Mouse (Mus musculus): ENCODE measurements around the gene Cdca3. TPM values are rescaled to one million over a fixed set of nuclear protein-coding genes. Genes with fewer than 3 reads are reported as not detected.
A peak's percentile ranks its signal among the peaks of the same experiment; 100 is the strongest.
"Not testable (repeated sequence)": the region's sequence is repeated elsewhere in the genome, so short reads cannot be mapped to it uniquely, and the experiment has no call there.

Gene Cdca3
- total RNA-seq, 2 experiments from 2014 or later, result 3.5 to 9.6 TPM

DNA sequence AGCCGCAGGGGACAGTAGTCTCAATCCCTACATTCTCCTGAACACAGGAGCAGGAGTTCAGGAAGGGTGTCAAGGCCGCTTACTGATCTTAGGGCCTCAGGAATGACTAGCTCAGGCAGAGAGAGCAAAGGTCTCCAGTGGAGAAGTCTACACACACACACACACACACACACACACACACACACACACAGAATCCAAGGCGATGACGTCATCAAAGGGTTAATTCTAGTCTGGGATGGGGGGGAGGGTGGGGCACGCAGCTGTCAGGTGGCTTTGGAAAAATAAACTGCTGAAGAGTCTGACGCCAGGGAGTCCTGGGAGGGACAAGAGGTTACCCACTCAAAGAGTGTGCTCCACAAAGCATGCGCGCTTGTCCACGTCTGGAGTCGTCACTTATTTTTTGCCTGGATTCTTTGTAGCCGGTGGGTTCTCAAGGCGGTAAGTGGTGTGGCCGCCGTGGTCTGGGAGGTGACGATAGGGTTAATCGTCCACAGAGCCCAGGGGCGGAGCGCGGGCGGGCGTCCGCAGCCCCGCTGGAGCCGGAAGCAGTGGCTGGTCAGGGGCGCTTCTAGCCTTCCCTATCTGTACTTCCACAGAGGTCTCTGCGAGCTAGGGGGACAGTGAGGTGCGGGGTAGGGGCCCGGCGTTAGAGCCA is 20.9 kb upstream of the Cdca3 start, which contains the start of gene Spsb2:
Gene Spsb2, plus strand, starts transcription at position 304 of the 655 bp plus-strand sequence.
- peak; percentile 79 to 82 for DNase-seq
- intact Hi-C loops (cut with DNase I), result loop anchor here (5.0 kb wide), 1 partner anchor 51 kb away; the partner anchor contains the start of genes Atn1 and Gm45234

DNA sequence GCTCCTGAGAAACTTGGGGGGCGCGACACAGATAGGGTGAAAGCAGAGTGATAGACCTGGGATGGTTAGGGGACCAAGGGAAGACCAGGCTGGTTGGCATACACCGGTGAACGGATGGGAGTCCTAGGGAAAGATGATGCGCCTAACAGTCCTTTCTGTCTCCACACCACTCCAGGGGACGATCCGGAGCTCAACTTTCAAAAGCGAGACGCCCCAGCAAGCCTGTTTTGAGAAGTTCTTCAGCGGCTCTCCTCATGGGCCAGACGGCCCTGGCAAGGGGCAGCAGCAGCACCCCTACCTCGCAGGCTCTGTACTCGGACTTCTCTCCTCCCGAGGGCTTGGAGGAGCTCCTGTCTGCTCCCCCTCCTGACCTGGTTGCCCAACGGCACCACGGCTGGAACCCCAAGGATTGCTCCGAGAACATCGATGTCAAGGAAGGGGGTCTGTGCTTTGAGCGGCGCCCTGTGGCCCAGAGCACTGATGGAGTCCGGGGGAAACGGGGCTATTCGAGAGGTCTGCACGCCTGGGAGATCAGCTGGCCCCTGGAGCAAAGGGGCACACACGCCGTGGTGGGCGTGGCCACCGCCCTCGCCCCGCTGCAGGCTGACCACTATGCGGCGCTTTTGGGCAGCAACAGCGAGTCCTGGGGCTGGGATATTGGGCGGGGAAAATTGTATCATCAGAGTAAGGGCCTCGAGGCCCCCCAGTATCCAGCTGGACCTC is 20.1 kb upstream of the Cdca3 start:
- intact Hi-C loops (cut with DNase I), result loop anchor here (5.0 kb wide), 1 partner anchor 52 kb away; the partner anchor contains the start of genes Atn1 and Gm45234
- DNase-seq, result peak; percentile 87 to 90

DNA sequence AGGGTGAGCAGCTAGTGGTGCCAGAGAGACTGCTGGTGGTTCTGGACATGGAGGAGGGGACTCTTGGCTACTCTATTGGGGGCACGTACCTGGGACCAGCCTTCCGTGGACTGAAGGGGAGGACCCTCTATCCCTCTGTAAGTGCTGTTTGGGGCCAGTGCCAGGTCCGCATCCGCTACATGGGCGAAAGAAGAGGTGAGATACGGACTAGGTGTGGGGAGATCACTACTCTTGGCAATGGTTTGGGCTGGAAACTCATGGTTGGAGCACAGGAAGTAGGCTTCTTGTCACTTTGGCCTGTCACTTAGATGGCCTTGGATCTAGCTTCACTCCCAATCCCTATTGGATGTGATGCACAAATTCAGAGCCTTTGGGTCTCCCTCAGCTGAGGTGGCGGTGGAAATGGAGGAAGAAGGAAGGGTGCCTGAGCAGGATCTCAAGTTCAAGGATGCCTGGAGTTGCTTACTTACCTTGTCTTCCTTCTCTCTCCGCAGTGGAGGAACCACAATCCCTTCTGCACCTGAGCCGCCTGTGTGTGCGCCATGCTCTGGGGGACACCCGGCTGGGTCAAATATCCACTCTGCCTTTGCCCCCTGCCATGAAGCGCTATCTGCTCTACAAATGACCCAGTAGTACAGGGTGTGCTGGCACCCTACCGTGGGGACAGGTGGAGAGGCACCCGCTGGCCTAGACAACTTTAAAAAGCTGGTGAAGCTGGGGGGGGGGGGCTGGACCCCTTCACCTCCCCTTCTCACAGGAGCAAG is 19.4 kb upstream of the Cdca3 start:
- intact Hi-C loops (cut with DNase I), result loop anchor here (5.0 kb wide), 1 partner anchor 53 kb away; the partner anchor contains the start of genes Atn1 and Gm45234
- DNase-seq, result no peak

DNA sequence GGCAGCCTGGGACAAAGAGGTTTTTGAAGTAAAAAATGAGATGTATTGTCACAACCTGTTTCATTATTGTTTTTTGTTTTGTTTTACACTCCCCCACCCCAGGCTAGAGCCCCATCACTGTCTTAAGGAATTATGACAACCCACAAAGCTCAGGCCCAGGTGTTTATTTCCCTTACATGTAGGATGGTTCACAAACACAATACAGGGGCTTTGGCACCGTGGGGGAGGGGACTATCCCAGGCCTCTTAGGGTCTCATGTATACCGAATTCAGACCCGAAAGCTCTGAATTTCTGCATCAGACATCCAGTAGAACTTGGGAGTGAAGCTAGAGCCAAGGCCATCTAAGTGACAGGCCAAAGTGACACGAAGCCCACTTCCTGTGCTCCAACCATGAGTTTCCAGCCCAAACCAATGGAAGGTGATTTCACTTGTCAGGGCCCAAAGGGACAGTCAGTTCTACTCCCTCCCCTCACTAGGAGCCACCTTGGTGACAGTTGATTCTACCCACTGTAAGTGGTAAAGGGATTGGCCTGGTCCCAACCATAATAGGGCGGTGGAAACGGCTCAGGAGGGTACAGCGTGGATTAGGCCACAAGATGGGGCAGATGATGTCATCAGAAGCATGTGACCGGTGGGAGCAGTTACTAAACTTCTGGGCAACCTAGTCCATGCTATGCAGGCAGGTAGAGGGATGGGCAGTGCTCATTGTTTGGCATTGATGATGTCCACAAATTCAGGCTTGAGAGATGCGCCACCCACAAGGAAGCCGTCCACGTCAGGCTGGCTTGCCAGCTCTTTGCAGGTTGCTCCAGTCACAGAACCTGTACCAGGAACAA is 18.6 kb upstream of the Cdca3 start:
- intact Hi-C loops (cut with DNase I), result not testable (repeated sequence)

DNA sequence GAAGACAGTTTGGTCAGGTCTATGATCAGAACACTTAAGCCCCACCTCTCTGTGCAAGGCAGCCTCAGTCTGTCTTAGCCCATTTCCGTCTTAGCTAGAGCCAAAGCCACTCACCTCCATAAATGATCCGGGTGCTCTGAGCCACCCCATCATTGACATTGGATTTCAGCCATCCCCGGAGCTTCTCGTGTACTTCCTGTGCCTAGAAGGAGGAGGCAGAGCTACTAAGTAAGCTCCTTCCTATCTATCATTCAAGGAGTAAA is 18.0 kb upstream of the Cdca3 start:
- intact Hi-C loops (cut with DNase I), result no loop called here
- no peak for DNase-seq

More for the DNA sequence above, 18.6 kb upstream of the Cdca3 start:
- not testable (repeated sequence) for DNase-seq

DNA sequence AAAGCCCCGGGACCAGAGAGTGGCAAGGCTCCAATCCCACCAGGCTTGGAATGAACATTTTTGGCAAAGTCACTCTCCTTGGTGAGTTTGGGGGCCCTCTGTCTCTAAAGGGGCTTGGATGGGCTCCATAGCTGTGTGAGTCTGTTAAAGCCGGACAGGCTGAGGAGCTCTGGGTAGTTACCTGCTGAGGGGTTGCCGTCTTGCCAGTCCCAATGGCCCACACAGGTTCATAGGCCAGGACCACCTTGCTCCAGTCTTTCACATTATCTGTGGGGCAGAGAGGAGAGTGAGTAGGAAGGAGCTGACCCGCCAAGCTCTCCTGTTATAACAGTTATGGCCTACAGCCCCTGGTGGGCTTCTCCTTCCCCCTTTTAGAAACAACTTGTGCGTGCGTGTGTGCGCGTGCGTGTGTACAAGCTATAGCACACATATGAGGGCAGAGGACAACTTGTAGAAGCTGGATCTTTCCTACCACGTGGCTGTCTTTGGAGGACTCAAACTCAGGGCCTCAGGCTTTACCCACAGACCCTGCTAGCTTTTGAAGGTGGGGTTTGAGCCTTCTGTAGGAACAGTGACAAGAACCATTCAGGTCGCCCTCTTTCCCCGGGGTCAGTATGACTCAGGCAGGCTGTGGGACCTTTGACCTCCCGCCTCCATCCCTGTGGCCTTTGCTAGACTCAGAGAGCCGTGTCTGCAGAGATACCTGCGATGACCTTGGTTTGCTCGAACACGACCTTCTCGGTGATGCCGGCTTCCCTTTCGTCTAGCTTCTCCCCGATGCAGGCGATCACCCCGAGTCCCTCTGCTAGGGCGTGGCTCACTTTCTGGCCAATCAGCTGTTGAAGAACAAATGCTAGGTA is 17.4 kb upstream of the Cdca3 start:
- intact Hi-C loops (cut with DNase I), result no loop called here

DNA sequence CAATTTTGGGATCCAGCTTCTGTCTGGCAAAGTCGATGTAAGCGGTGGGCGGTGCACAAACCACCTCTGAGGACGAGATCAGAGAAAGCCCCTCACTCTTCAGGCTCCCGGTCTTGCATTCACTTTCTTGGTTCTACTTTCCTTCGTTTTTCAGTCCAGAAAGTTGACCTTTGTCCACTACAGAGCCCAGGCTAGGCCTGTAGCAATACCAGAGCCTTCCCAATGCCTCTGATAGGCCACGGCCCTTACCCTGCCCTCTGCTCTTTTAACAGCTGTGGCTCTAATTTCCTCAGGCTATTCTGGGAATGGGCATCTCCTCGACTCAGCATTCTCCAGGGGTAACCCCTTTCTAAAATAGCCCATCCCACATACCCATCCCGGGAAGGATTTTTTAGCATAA is 16.5 kb upstream of the Cdca3 start:
- intact Hi-C loops (cut with DNase I), result no loop called here
- DNase-seq, result no peak

More for the DNA sequence above, 17.4 kb upstream of the Cdca3 start:
- DNase-seq, result no peak

DNA sequence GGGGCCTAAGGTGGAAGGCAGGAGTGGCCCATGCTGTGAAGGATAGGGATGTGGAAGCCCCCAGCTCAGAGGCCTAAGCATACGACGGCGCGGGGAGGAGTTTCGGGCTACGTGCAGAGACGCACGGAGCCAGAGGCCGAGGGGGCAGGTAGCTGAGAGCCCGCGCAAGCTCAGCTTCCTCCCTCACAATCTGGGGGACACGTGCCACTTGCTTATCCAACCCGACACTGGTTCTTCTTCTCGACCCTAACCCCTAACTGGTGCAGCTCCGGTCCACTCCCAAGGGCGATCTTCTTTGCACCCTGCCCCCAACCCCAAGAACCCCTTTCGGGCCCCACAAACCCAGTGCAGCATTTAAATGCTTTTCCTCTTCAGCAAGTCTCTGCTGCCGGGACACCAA is 15.9 kb upstream of the Cdca3 start:
- intact Hi-C loops (cut with DNase I), result no loop called here
- peak; percentile 62 to 70 for DNase-seq

DNA sequence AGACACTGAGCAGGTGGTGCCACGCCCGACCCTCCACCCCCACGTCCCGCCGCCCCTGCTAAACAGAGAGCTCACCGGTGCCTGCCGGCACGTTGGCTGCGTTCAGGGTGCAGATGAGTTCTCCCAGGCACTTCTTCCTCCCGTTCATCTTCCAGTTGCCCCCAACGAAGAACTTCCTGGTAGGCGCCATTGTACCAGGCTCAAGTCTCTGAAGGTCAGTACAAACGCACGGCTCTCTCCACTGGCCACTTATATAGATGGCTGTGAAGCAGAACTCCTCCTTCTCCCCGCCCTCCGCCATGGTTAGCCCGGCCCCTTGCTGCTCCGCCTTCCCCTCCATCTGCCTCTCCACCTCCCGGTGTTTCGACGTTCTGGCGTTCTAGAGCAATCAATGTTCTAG is 15.4 kb upstream of the Cdca3 start, which contains the start of gene Tpi1:
Gene Tpi1, minus strand, starts transcription at position 364 of the 400 bp plus-strand sequence.
- intact Hi-C loops (cut with DNase I), result no loop called here
- DNase-seq, result peak; percentile 88 to 93

DNA sequence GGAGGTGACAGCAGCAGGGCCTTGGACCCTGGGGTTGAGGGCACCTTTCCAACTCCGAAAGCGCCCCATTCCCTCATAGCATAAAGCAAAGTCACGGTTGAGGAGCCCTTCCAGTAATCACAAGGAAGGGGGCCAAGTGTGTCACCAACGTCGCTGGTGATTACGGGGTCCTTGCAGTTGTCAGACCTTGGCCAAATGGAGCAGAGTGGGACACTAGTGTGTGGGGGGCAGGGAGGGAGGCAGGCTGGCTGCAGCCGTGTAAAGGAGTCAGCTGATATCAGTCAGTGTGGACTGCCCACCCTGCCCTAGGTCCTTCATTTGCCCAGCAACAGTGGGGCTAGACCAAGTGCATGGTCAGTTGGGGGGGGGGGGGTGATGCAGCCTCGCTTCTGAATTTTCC is 14.9 kb upstream of the Cdca3 start:
- DNase-seq, result no peak

DNA sequence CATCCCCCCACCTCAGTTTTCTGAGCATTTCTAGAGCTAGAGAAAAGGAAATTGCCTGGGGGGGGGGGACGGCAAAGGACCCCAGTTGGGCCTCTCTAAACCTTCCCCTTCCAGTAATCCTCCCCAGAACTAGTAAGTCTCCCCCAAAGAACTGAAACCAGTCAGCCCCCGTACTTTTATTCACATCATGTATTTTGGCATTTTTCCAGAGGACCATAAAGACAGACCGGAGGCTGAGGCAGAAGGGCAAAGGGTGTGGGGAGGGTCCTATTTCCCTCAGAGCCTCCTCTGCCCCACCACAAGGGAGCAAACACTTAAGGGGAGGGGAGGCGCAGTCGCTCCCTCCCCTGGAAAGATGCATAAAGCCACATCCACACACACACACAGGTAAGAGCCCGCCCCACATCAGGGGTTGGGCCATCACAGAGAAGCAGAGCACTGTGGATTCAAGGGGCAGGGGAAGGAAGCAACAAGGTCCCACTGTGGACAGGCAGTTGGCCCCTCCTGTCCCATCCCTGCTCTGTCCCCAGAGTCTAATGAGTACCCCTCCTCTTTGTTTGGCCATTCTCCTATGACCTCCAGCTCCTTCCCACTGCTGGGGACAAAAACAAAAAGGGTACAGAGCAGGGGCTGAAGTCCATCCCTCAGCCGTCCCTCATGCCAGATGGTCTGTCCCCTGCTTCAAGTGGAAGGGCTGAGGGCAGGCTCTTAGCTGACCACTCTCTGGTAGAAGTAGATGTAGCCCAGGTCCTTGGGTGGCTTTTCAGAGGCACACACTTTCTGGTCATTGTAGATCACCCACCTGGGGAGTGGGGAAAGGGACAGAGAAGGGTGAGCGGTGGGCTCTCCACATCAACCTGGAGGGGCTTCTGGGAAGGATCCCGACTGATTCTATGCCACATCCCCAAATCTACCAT is 14.2 kb upstream of the Cdca3 start:
- intact Hi-C loops (cut with DNase I), result no loop called here

More for the DNA sequence above, 14.9 kb upstream of the Cdca3 start:
- intact Hi-C loops (cut with DNase I), result no loop called here

DNA sequence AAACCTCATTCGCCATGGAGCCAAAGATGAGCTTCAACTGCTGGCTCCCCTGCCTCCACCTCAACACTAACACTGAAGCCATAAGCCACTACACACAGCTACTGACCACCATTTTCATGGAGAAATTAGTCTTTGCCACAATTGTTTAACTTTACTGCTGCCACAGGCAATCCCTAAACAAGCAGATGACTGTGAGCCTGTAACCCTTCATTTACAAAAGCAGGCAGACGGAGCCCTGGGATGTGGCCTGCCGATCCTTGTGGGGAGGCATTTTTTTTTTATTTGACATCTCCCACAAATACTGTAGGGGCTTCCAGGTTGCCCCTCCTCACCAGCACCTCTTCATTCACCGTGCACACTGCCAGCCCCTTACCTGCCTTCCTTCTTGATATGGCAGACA is 12.7 kb upstream of the Cdca3 start:
- no peak for DNase-seq
- intact Hi-C loops (cut with DNase I), result no loop called here

More for the DNA sequence above, 14.2 kb upstream of the Cdca3 start:
- no peak for DNase-seq

DNA sequence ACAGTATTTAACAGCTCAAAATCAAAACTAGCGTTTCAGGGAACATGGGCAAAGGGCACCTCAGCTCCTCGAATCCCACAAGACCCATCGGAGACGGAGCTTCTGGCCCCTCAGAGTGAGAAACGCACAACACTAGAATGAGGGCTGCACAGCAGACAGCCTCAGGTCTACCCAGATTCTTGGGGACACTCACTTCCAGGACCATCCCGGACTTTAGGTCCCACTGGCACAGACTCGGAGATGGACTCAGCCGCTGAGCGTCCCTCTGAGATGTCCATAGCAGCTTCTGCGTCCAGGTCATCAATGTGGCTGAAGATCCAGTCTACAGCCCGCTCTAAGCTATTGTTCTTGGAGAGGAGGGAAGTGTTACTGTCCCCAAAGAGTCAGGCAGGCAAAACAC is 12.2 kb upstream of the Cdca3 start:
- intact Hi-C loops (cut with DNase I), result no loop called here
- no peak for DNase-seq

DNA sequence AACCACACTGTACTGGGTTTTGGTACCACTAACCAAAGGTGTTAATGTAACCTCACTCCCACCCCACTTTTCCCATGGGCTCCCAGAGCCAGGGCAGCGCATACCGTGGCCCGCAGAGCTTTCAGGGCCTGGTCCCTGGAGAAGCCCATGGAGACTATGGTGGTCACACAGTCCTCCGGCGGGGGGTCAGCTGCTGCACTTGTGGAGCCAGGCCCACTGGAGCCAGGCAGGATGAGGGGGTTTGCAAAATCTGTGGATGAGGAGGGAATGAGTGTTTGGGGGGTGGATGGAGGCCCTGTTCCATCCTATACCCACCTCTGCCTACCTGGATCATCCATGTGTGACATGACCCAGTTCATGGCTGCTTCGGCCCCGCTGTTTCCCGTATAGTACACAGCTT is 11.8 kb upstream of the Cdca3 start:
- intact Hi-C loops (cut with DNase I), result no loop called here
- DNase-seq, result no peak

DNA sequence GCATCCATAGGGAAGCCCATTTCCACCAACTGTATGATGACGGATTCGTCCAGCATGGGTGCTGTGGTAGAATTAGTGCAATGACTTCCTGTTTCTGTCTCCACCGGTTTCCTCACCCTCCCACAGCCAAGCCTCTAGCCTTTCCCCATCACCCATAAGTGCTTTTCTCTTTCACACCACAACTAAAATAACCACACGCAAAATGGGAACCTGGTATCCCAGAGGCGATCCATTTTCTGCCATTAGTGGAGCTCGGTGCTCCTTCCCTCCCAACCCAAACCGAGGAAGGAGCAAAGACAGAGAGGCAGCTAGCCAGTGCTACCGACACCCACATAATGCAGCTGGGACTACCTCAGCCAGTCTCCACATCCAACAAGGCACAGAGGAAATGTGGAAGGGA is 11.4 kb upstream of the Cdca3 start:
- intact Hi-C loops (cut with DNase I), result no loop called here
- no peak for DNase-seq

DNA sequence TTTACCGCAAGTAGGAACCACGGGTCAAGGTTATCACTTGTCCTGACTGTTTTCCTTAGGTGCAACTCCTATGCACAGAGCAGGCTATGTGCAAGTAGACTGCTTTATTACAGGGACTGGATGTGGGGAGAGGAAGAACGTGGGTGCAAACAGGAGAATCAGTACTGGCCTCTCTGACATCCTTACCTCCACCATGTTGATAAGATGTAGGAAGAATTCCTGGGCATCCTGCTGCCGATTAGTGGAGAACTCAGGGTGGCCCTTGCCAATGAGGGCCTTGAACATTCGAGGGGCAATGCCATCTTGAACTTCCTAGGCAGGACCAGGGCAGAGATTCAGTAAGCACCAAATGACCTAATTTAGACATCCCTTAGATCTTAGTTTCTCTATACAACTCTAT is 8.5 kb upstream of the Cdca3 start:
- no peak for DNase-seq
- intact Hi-C loops (cut with DNase I), result no loop called here

DNA sequence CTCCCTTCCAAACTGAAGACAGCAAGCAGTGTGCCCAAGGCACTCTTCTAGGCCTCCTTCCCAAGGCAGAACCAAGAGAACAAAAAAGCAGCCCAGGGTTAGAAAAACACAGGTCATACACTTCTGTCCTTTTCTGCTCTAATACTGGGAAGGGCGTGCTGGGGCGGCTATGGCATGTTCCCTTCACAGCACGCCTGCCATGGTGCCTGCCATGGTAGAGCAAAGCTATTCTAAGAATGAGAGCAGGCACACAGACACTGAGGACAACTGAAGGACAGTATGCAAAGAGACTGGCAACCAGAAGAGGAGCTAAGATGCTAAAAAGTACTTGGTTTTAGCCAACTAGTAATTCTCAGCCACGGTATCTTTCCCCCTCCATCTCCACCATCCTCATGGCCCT is 7.3 kb upstream of the Cdca3 start:
- no peak for DNase-seq
- intact Hi-C loops (cut with DNase I), result no loop called here

DNA sequence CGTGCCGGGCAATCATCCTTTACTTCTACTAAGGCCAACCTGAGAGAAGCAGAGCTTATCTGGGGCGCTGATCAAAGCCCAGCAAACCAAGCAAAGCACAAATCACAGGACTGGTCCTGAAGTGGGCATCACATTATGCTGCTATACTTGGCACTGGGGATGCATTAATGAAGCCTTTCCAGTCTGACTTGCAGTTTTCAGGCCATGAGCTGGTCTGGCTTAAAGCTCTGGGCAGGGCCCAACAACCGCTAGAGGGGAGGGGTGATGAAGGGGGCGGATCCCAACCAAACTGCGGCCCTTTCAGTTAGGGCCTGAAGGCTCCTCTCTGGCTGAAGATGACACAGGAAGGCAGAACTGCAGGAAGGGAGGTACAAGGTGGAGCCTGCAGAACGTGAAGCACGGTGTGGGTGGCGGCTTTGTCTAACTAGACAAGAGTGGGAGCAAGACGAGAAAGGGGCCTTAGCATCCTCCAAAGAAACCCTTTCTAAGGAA is 1.2 kb upstream of the Cdca3 start:
- peak; percentile 34 to 39 for DNase-seq
- intact Hi-C loops (cut with DNase I), result no loop called here

All from heart, postnatal 14 days (tissue).